Mouse (Mus musculus): Measurements from ENCODE around the gene Grrp1.
"Not testable (repeated sequence)": the region's sequence is repeated elsewhere in the genome, so short reads cannot be mapped to it uniquely, and the experiment has no call there.

Grrp1 gene

DNA sequence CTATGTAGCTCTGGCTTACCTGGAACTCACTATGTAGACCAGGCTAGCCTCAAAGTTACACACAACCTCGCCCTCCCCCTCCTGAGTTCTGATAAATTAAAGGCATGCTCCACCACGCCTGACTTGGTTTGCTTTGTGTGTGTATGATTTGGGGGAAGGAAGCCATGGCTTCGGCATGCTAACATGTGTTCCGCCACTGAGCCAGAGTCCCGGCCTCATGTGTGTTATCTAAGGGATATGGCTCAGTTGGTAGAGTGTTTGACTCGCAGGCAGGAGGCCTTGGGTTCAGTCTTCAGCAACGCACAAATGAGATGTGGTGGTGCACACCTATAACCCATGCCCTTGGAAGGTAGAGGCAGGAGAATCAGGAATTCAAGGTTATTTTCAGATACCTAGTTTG, 18.1 kb upstream of the Grrp1 start:
- in situ Hi-C loops (cut with MboI, MseI), result no loop called here

DNA sequence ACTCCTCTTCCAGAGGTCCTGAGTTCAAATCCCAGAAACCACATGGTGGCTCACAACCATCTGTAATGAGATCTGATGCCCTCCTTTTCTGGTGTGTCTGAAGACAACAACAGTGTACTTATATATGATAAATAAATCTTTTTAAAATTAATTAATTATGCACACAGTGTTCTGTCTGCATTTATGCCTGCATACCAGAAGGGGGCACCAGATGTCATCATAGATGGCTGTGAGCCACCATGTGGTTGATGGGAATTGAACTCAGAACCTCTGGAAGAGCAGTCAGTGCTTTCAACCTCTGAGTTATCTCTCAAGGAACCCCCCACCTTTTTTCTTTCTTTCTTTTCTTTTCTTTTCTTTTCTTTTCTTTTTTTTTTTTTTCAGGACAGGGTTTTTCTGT, 15.7 kb upstream of the Grrp1 start:
- in situ Hi-C loops (cut with MboI, MseI), result not testable (repeated sequence)

DNA sequence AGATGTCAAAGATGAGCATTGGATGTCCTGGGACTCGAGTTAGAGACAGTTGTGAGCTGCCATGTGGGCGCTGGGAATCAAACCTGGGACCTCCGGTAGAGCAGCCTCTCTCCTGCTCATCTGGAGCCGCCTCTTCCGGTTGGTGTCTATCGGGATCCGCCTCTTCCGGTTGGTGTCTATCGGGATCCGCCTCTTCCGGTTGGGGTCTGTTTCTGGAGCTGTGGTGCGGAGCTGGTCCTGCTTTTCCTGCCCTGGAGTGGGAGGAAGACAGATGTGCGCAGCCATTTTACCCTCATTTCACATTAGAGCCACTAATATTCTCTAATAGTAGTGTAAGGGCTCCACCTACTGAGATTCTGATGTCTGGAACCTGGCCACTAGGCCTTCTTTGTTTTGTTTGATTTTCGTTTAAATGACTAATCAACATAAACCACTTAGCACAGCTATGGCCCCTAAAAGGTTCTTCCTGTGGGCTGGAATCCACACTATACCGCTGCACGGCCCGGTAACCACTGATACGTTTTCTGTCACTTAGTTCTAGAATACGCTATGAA, 14.3 kb upstream of the Grrp1 start:
- in situ Hi-C loops (cut with MboI, MseI), result no loop called here

DNA sequence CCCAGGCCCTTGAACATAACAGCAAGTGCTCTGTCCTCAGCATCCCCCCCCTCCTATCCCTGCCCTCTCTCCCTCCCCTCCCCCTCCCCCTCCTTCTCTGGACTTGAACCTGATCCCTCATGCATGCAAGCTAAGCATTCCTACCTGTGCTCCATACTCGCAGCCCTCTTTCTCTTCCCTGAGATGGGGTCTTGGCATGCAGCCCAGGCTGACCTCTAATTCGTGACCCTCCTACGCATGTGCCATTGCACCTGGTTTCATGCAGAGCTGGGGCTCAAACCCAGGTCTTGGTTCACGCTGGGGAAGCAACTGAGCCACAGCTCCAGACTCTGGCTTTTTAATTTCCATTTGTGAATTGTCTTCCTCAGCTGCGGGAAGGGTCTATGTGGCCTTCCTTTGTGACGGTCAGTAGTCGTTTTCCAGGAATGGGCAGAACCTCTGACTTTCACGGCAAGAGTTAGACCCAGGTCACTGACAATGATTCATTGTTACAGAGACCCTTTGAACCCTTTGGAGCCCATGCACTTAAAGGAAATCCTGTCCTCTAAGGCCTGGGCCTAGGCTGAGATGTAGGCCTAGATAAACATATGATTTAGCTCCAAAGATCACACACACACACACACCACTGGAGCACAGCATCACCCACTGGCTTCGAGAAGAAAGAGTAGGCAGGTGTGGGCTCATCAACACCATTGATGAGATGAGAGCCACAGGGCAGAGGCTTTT, 12.1 kb upstream of the Grrp1 start:
- in situ Hi-C loops (cut with MboI, MseI), result no loop called here

DNA sequence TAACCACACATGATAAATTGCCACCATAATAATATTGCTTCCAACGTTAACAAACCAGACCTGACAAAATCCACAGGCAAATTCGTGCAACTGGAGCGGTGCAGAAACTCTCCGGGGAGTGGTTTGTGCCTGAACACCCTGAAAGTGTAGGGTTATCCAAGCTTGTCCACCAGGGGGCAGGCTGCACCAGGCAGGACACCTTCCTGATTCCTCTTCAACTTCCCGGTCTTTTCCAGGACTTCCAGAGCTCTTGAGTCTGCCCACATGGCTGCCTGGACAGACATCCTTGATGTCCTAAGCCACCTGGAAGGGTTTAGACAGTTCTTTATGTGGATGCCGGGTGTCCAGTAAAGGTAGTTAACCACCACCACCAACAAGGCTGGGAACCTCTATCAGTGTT, 9.3 kb upstream of the Grrp1 start:
- in situ Hi-C loops (cut with MboI, MseI), result no loop called here

DNA sequence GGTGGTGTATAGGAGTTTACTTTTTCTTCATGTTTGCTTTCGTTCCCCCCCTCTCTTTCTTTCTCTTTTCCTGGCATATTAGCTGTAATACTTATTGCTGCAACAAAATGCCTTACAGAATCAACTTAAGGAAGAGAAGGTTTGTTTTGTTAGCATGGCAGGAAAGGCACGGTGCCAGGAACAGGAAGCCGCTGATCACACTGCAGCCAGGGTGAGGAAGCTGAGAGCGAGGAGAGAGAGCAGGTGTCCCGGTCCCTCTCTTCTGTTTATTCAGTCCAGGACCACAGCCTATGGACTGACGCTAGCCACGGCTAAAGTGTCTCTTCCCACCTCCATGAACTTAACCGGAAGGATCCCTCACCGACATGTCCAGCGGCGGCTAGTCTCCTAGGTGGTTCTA, 4.4 kb upstream of the Grrp1 start:
- in situ Hi-C loops (cut with MboI, MseI), result no loop called here

DNA sequence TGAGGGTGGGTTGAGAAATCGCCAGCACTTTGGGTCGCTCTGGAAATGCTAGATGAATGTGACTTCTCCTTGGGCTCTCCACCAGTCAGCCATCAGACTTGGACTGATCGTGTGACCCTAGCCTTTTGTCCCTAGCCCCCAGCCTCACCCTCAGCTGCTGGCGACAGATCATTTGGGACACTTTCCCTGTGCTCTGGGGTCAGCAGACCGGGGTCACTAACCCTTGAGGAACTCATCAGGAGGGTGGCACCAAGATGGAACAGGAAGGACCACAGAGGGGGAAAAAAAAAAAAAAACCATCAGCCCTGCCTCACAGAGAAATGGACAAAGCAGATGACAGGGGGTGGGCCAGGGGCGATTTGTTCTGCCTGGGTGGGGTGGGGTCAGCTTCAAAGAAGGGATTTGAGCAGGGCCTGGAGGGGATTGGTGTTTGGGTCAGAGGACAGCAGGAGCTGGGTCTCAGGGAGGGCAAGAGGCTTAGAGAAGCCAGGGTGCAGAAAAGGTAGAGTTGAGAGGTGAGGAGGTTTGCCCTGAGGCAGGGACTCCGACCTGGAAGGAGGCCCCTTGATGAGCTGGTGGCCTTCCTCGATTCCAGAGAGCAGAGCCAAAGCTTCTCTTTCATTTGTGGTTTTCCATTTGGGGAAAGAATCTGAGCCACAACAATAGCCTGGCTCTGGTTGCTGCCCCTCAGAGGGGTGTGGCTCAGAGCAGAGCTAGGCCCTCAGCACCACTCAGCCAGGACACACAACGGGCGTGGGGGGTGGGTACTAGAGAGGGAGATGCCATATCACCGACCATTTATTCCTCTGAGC, 3.5 kb upstream of the Grrp1 start:
- in situ Hi-C loops (cut with MboI, MseI), result no loop called here

DNA sequence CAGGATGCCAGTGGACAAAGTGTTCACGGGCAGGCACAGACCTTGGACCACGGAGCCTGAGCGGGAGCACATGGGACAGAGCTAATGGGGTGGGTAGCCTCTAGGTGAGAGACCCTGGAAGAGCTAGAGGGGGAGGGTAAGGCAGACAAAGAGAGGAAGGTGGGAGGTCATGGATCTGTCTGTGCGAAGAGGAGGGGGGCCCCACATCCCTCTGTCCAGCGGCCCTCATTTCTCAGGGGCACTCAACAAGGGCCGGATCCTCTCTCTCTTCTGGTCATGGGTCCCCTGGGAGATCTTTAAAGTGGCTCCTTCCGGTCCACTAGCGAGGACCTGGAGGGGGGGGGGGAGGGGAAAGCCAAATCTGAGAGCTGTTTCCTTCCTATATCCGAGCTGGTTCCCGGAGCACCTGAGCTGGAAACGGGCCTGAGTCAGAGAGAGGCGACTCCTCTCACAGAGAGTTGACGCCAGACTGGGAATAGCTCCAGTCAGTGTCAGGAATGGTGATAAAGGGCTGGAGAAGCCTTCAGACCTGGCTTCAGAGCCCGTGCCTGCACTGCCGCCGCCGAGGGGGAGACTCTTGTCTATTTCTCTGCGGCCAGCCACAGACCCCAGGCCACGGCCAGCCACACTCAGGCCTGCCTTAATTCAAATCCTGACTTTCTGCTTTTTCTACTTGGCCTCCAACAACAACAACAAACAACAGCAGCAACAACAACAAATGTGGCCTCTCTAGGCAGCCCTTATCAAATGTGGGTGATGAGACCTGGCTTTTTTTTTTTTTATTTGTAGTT, 2.7 kb upstream of the Grrp1 start:
- in situ Hi-C loops (cut with MboI, MseI), result no loop called here

DNA sequence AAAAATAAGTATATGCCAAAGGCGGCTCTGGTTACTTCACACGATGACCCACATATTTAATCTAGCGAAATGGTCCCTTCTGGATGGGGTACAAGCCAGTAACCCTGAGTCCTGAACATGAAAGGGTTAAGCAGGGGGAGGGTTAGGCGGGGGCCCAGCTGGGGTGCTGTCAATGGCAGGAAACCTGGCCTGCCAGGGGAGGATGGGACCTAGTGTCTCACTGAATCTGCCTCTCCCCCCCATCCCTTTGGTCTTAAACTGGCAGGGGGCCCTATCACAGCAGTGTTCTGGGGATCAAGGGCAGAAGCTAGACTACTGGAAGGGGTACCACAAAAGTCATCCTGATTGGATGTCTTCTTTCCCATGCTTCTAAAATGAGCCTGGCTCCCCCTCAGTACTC, 1.9 kb upstream of the Grrp1 start:
- in situ Hi-C loops (cut with MboI, MseI), result no loop called here

DNA sequence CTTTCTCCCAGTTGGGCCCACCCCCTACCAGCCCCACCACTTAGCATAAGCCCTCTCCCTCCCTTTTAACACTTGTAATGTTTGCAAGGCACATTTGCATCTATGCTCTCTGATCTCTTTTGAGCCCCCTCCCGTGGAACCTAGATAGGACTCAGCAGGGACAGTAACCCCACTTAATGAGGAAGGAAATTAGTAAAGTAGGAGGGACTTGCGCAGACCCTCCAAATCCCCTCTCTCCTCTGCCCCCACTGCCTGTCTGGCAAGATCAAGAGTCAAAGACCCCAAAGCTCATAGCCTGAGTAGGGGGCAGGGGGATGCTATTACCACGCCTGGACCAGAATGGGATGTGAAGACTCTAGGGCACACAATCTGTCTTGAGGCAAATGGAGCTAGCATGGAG, 929 bp upstream of the Grrp1 start:
- in situ Hi-C loops (cut with MboI, MseI), result no loop called here

DNA sequence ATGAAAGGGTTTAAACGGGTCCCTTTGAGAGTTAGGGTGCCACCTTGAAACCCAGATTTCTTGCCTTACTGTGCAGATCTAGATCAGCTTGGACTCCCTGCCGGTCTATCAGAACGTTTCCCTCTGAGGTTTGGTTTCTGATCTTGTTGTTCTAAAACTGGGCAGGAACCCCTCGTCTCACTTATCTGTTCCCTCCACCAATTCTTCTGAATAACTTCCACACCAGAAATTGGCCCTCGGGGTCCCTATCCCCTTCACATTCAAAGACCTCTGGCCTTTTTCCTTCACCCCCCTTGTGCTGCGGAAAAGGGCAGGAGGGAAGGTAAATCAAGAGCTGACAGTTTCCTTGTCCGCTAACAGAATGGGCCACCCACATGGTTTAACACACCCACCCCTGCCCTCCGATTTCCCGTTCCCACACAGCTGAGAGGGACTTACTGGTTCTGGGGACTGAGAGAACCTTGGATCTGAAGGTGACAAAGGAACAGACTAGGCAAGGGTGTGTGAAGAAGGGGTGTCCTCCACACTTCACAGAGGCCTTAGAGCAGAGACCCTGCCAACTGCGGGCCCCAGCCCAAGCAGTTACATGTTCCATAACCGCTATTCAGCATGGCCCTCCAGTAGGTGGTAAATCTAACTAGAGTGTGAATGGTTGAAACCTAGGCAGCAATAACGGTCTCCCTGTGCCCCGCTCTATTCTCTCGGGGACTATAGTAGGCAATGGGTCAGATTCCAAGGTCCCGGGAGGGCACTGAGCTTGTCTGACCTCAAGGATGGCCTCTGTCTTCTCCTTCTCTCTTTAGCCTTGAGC, 790 bp downstream of the Grrp1 start:
- in situ Hi-C loops (cut with MboI, MseI), result no loop called here

DNA sequence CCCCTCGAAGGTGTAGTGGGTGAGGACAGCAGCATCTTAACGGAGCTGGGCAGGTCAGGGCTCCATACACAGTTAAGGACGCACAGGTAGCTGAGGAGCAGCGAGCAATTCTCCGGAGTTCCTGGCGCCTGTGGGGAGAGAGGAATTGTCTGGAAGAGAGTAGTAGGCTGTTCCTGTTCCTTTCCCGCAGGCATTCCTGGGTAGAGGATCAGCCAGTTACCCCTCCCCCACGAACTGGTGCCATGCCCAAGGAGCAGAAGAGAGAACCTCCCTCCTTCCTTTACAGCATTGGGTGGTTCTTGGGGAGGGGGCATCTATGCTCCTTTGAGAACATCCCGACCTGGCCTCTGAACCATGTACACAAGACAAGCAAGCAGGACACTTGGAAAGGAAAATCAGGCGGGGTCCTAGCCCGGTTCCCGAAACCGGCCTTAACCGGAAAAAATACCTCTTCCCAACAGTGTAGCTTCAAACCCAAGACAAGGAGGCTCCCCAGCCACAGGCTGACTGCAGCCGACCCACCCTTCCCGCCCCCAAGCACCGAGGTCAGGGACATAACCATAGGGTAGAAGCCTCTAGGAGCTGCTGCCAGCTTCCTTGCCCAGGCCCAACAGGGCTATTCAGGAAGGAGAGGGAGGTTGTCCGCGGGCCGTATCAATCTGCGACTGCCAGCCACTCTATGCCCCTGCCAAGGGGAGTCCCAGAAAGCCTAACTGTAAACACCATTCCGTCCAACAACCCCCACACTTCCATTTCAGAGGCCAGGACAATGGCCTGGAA, 1.6 kb downstream of the Grrp1 start:
- in situ Hi-C loops (cut with MboI, MseI), result no loop called here

DNA sequence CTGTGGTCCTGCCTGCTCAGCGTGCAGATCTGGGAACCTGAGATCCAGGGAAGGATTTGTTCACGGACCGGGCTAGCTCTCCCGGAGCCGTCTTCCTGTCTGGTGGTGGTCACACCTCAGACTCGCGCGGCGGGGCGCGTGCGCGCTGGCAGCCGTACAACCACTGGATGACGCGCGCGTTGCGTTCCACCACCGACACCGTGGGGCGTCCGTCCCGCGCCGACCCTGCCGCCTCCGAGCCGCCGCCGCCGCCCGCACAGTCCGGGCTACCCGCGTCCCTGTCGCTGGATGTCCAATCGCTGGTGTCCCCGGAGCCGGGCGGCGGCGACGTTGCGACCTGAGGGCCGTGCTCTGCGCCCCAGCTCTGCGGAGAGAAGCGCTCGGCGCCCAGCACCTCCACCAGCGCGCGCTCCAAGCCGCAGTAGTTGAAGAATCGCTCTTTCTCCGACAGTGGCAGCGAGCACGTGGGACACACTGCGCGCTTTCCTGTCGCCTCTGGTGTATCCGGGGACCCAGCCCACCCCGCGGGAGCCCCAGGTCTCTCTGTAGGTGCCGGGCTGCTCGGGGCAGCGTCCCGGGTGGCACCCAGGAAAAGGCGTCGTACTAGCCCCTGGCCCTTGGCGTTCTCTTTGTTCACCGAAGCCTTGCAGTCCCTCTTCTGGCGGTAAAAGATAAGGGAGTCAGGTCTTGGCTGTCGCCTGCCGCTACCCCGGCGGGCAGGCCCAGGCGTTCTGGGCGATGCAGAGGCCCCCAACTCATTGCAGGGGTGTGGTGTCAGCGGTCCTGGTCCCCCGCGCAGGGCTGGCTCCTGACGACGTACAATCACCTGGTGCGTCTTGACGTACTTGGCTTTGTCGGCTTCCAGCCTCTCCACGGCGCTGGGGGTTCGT, 2.4 kb downstream of the Grrp1 start:
- in situ Hi-C loops (cut with MboI, MseI), result no loop called here

DNA sequence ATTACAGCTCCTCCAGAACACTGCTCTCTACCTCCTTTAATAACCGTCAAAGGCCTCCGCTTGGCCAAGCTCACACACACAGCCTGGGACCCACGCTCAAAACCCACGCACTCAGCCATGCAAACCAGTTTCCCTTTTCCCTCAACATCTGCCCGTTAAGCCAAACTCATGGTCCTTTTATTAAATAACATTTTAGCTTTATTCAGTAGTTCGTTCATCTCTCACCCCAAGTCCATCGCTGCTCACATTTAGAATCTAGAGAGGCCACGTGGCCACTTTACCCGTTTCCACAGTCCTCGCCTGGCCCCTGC, 3.0 kb downstream of the Grrp1 start:
- in situ Hi-C loops (cut with MboI, MseI), result no loop called here

DNA sequence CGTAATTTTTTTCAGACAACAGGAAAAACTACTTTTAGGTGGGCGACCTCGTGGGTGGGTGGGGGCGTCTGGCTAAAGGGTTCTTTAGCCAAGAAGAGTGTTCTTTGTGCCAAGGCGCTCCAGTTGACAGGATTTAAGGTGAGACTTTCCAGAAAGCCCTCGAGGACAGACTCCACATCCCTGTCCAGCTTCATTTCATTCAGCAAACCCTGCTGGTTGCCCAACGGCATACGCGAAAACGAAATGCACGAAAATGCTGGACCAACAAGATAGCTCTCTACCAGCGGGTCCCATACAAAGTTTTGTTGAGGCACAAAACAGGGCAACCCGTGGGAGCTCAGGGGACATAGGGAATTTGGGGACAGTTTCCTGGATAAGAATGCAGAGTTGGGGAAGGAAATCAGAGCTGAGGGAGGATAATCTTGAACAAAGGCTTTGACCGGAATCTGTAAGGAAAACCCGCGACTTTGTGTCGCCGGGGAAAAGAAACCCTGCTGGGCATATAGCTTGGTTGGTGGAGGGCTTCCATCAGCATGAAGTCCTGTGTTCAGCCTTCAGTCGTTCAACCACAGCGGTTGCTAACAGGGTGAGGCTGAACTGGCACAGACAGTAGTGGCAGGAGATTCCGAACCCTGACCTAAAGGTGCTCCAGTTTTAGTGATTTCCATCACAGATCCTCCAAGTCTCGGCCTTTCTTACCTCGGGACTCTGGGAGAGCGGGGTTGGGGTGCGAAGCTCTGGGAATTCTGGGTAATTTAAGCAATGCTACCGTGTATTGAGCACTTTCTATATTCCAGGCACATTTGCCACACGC, 3.6 kb downstream of the Grrp1 start:
- in situ Hi-C loops (cut with MboI, MseI), result no loop called here

DNA sequence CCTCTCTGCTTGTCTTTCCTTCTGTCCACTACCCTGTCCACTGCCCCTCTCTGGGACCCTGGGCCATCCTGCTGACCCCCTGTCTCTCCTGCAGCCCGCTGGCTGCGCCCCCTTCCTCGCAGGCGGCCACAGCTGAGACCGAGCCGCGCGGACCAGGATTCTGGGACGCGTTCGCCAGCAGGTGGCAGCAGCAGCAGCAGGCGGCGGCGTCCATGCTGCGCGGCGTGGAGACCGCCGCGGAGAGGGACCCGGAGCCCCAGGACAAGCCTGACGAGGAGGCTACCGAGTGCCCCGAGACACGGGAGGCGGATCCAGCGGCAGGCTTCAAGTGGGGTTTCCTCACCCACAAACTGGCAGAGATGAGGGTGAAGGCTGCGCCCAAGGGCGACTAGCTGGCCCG, 4.3 kb downstream of the Grrp1 start:
- in situ Hi-C loops (cut with MboI, MseI), result loop anchor here (5.0 kb wide), 1 partner anchor 43 kb away; no protein-coding TSS in a partner anchor

DNA sequence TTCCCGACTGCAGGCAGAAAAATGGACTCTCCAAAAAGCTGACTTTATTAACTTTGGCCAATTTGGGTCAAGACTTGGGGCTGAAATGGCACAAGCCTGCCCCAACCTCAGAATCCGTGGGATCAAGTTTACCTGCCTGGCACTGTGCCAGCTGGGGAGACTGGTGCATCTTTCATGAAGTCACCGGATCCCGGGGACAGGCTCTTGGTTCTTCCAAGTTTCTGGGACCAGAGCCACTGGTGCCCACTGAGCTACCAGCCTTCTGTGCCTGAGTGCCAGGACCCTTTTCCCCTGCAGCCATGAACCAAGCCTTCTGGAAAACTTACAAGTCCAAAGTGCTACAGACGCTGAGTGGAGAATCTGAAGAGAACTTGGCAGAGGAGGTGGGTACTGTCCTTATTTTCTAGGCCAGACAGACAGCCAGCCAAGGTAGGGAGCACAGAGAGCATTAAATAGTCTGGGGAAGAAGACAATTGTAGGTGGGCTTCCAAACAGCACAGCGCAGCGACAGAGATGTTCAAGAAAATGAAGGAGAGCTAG, 7.1 kb downstream of the Grrp1 start, which contains the start of gene Gm30191:
Gm30191 (plus strand) TSS at position 217 of the 540 bp plus-strand sequence.
- in situ Hi-C loops (cut with MboI, MseI), result loop anchor here (5.0 kb wide), 1 partner anchor 46 kb away; no protein-coding TSS in a partner anchor

DNA sequence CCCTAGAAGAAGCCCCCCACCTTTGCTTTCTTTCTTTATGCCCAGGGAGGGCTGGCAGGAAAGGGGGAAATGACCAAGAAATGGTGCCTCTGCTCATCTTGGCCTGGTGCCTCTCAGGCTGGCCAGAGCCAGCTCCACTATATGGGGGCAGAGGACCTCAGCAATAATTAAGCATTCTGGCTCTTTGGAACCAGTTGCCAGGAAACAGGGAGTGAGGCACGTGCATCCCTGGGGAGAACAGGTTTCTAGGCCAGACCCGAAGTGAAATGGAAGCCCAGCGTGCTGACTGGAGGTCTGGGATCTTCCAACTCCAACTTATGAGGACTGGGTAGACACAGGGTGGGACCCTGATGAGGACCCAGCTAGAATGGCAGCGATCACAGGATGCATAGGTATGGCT, 7.7 kb downstream of the Grrp1 start:
- in situ Hi-C loops (cut with MboI, MseI), result loop anchor here (5.0 kb wide), 1 partner anchor 46 kb away; no protein-coding TSS in a partner anchor

Data from T-helper 1 cell (primary cell).